Mouse (Mus musculus): ENCODE measurements around the gene Dstn.

- no peak for TF ChIP-seq CTCF (IDR thresholded peaks at IDR 0.05; ENCODE audit: low read depth, low read length)
- no peak for TF ChIP-seq POLR2A (IDR thresholded peaks at IDR 0.05; ENCODE audit: extremely low read depth, insufficient read depth, low read length)
Observed at GRCm38 (mm10) chr2:143917622-143918021, 2.5 kb downstream of the Dstn start.
